Mouse (Mus musculus): ENCODE measurements around the gene Gm43064. TPM values are rescaled to one million over a fixed set of nuclear protein-coding genes. Genes with fewer than 3 reads are reported as not detected.

Gene Gm43064
- 0.64 and 0.73 TPM in 2 replicates for polyA plus RNA-seq (2015; fragmentation: Nextera tagmentation; extraction: Ambion mirVana)

- Histone ChIP-seq H3K36me3 (peaks cover 21% of the 10 kb centered on the region), H3K27ac (peak within 1 kb of the TSS; percentile 90), H3K9me3 (no peaks in the 10 kb centered on the region), H3K4me3 (peak within 1 kb of the TSS; percentile 78), H3K27me3 (no peaks in the 10 kb centered on the region), H3K9ac (peak within 1 kb of the TSS; percentile 65), H3K4me1 (peaks cover 9% of the 10 kb centered on the region; the same call in 1 of the 2 replicates), H3K4me2 (peak within 1 kb of the TSS; percentile 69)
- ATAC-seq (ENCODE audit: insufficient number of reproducible peaks, low FRiP score, low TSS enrichment, low read depth): peak; percentile 90
- under 1% methylated on average over 69 of the region's 70 CpGs for WGBS
Measured at GRCm38 (mm10) chr3:103808891-103809798, at the start of gene Gm43064, which contains the start of the genes Dclre1b and Ap4b1. Gene Gm43064, plus strand, starts transcription at chr3:103809573. Gene Dclre1b, minus strand, starts transcription at chr3:103809444. Gene Ap4b1, plus strand, starts transcription at chr3:103809520.

GRCm38 (mm10) chr3:103766789-103767188 is 42.6 kb upstream of the Gm43064 start:
- H3K4me3 ChIP-seq: no peak overlapping the region
- no peaks in the 10 kb centered on the region for H3K9me3 ChIP-seq
- H3K36me3 ChIP-seq: peaks cover 40% of the 10 kb centered on the region
- H3K4me2 ChIP-seq: no peak overlapping the region
- peaks cover 6% of the 10 kb centered on the region for H3K4me1 ChIP-seq
- 73% methylated on average over 3 of the region's 3 CpGs for WGBS
- no peaks in the 10 kb centered on the region for H3K27me3 ChIP-seq
- H3K9ac ChIP-seq: no peak overlapping the region
- no peak overlapping the region for H3K27ac ChIP-seq
- no peak for ATAC-seq (ENCODE audit: insufficient number of reproducible peaks, low FRiP score, low TSS enrichment, low read depth)

- WGBS: 40% methylated on average over 9 of the region's 9 CpGs
- no peaks in the 10 kb centered on the region for H3K27me3 ChIP-seq
- no peak overlapping the region for H3K4me3 ChIP-seq
- no peak overlapping the region for H3K9ac ChIP-seq
- H3K27ac ChIP-seq: no peak overlapping the region
- no peaks in the 10 kb centered on the region for H3K9me3 ChIP-seq
- peaks cover 23% of the 10 kb centered on the region; the same call in 1 of the 2 replicates for H3K36me3 ChIP-seq
- ATAC-seq (ENCODE audit: insufficient number of reproducible peaks, low FRiP score, low TSS enrichment, low read depth): no peak
- peaks cover 19% of the 10 kb centered on the region for H3K4me1 ChIP-seq
- H3K4me2 ChIP-seq: 0 out of 2 replicates have a peak overlapping the region, but pooled peaks have one; percentile 7
Measured at GRCm38 (mm10) chr3:103771531-103772130, 37.7 kb upstream of the Gm43064 start.

GRCm38 (mm10) chr3:103772846-103773245 is 36.5 kb upstream of the Gm43064 start:
- H3K4me3 ChIP-seq: no peak overlapping the region
- WGBS: 88% methylated on average over 4 of the region's 4 CpGs
- no peak for ATAC-seq (ENCODE audit: insufficient number of reproducible peaks, low FRiP score, low TSS enrichment, low read depth)

GRCm38 (mm10) chr3:103773508-103773907 is 35.9 kb upstream of the Gm43064 start:
- H3K9ac ChIP-seq: no peak overlapping the region
- no peak overlapping the region for H3K27ac ChIP-seq
- no peaks in the 10 kb centered on the region for H3K27me3 ChIP-seq
- peaks cover 19% of the 10 kb centered on the region for H3K4me1 ChIP-seq
- H3K4me3 ChIP-seq: no peak overlapping the region
- no peak overlapping the region for H3K4me2 ChIP-seq
- ATAC-seq (ENCODE audit: insufficient number of reproducible peaks, low FRiP score, low TSS enrichment, low read depth): no peak
- no peaks in the 10 kb centered on the region for H3K9me3 ChIP-seq
- WGBS: 76% methylated on average over 3 of the region's 3 CpGs
- H3K36me3 ChIP-seq: peaks cover 33% of the 10 kb centered on the region; the same call in 1 of the 2 replicates

More at GRCm38 (mm10) chr3:103772846-103773245, 36.5 kb upstream of the Gm43064 start:
- Histone ChIP-seq H3K4me1 (peaks cover 19% of the 10 kb centered on the region), H3K27me3 (no peaks in the 10 kb centered on the region), H3K9me3 (no peaks in the 10 kb centered on the region), H3K9ac (no peak overlapping the region), H3K4me2 (no peak overlapping the region), H3K27ac (no peak overlapping the region), H3K36me3 (peaks cover 34% of the 10 kb centered on the region; the same call in 1 of the 2 replicates)

- Histone ChIP-seq H3K27ac (no peak overlapping the region), H3K4me2 (no peak overlapping the region), H3K4me3 (no peak overlapping the region), H3K36me3 (peaks cover 29% of the 10 kb centered on the region; the same call in 1 of the 2 replicates), H3K4me1 (peaks cover 19% of the 10 kb centered on the region), H3K9me3 (no peaks in the 10 kb centered on the region), H3K9ac (no peak overlapping the region), H3K27me3 (no peaks in the 10 kb centered on the region)
- 67% methylated on average over 15 of the region's 15 CpGs for WGBS
- ATAC-seq (ENCODE audit: insufficient number of reproducible peaks, low FRiP score, low TSS enrichment, low read depth): no peak
Measured at GRCm38 (mm10) chr3:103774009-103774408, 35.4 kb upstream of the Gm43064 start.

GRCm38 (mm10) chr3:103777940-103778339 is 31.4 kb upstream of the Gm43064 start:
- ATAC-seq (ENCODE audit: insufficient number of reproducible peaks, low FRiP score, low TSS enrichment, low read depth): no peak
- WGBS: 83% methylated on average over 11 of the region's 11 CpGs
- Histone ChIP-seq H3K4me1 (peaks cover 6% of the 10 kb centered on the region; the same call in 1 of the 2 replicates), H3K36me3 (peaks cover 20% of the 10 kb centered on the region; the same call in 1 of the 2 replicates), H3K9me3 (no peaks in the 10 kb centered on the region), H3K4me3 (no peak overlapping the region), H3K27ac (no peak overlapping the region), H3K27me3 (no peaks in the 10 kb centered on the region), H3K4me2 (no peak overlapping the region), H3K9ac (no peak overlapping the region)

GRCm38 (mm10) chr3:103778660-103779059 is 30.7 kb upstream of the Gm43064 start:
- Histone ChIP-seq H3K9me3 (no peaks in the 10 kb centered on the region), H3K27ac (no peak overlapping the region), H3K27me3 (no peaks in the 10 kb centered on the region), H3K36me3 (peaks cover 20% of the 10 kb centered on the region; the same call in 1 of the 2 replicates), H3K4me1 (peaks cover 6% of the 10 kb centered on the region; the same call in 1 of the 2 replicates), H3K4me3 (no peak overlapping the region), H3K4me2 (no peak overlapping the region), H3K9ac (no peak overlapping the region)
- 81% methylated on average over 6 of the region's 6 CpGs for WGBS
- no peak for ATAC-seq (ENCODE audit: insufficient number of reproducible peaks, low FRiP score, low TSS enrichment, low read depth)

- Histone ChIP-seq H3K27ac (no peak overlapping the region), H3K9ac (no peak overlapping the region), H3K27me3 (no peaks in the 10 kb centered on the region), H3K36me3 (peaks cover 17% of the 10 kb centered on the region; the same call in 1 of the 2 replicates), H3K4me2 (no peak overlapping the region), H3K4me3 (no peak overlapping the region), H3K9me3 (no peaks in the 10 kb centered on the region), H3K4me1 (peaks cover 5% of the 10 kb centered on the region; the same call in 1 of the 2 replicates)
- no peak for ATAC-seq (ENCODE audit: insufficient number of reproducible peaks, low FRiP score, low TSS enrichment, low read depth)
- 78% methylated on average over 7 of the region's 7 CpGs for WGBS
Measured at GRCm38 (mm10) chr3:103779183-103779582, 30.2 kb upstream of the Gm43064 start.

GRCm38 (mm10) chr3:103780271-103780670 is 29.1 kb upstream of the Gm43064 start:
- Histone ChIP-seq H3K36me3 (peaks cover 17% of the 10 kb centered on the region; the same call in 1 of the 2 replicates), H3K4me1 (peaks cover 2% of the 10 kb centered on the region; the same call in 1 of the 2 replicates), H3K9ac (no peak overlapping the region), H3K4me2 (no peak overlapping the region), H3K4me3 (no peak overlapping the region), H3K27me3 (no peaks in the 10 kb centered on the region), H3K27ac (no peak overlapping the region), H3K9me3 (no peaks in the 10 kb centered on the region)
- no peak for ATAC-seq (ENCODE audit: insufficient number of reproducible peaks, low FRiP score, low TSS enrichment, low read depth)
- WGBS: 97% methylated on average over 3 of the region's 3 CpGs

- no peak overlapping the region for H3K4me3 ChIP-seq
- H3K9ac ChIP-seq: no peak overlapping the region
- H3K4me2 ChIP-seq: no peak overlapping the region
- WGBS: 83% methylated on average over 5 of the region's 5 CpGs
- ATAC-seq (ENCODE audit: insufficient number of reproducible peaks, low FRiP score, low TSS enrichment, low read depth): no peak
- peaks cover 2% of the 10 kb centered on the region; the same call in 1 of the 2 replicates for H3K4me1 ChIP-seq
- peaks cover 15% of the 10 kb centered on the region; the same call in 1 of the 2 replicates for H3K36me3 ChIP-seq
- no peaks in the 10 kb centered on the region for H3K27me3 ChIP-seq
- no peak overlapping the region for H3K27ac ChIP-seq
- no peaks in the 10 kb centered on the region for H3K9me3 ChIP-seq
Measured at GRCm38 (mm10) chr3:103780777-103781176, 28.6 kb upstream of the Gm43064 start.
